Comparison of ENCODE assay signal across 27 mouse cellular contexts in the genomic region with DNA sequence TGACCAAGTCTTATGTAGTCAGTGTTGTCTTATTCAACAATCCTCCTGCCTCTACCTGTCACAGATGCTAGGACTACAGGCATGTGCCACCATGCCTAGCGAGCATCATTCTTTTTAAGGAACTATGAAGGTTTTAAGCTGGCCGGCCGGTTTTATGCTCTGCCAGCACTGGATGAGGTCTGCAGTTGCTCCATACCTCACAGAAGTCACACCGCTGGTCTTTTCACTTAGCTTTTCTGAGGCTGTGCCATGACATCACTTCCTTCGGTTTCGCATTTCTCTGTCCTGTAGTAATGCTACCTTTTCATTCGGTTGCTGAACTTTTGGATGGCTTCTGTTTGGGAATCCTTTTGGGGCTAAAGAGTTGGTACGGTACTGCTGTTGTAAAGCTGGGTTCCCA. TPM values are rescaled to one million over a fixed set of nuclear protein-coding genes. Genes with fewer than 3 reads are reported as not detected.
DNase-seq lines count a peak whose midpoint lies in the region; ATAC-seq and TF ChIP-seq lines count a peak whose summit lies in the region.
"Had no signal": no experiment of that assay in that cellular context is flagged by ENCODE, and none has a peak within 500 bp of the region (broad histone marks: within the 10 kb centered on the region; RNA-seq: fewer than 3 reads in every experiment).

No protein-coding gene starts in this region.

- no peak overlapping the region for H3K9ac ChIP-seq in forebrain, embryonic 15.5 days (replicated peaks)
- H3K9ac ChIP-seq: embryonic facial prominence, embryonic 13.5 days; forebrain, embryonic 12.5 days; heart, embryonic 13.5 days; hindbrain, embryonic 12.5 days; hindbrain, embryonic 15.5 days had no signal

- H3K27ac ChIP-seq in forebrain, embryonic 15.5 days (replicated peaks), result no peak overlapping the region
- H3K27ac ChIP-seq in kidney, adult 2 months (ENCODE audit: insufficient read depth, low read depth, low read length), result no peak overlapping the region
- H3K27ac ChIP-seq: embryonic facial prominence, embryonic 10.5 days; embryonic facial prominence, embryonic 13.5 days; forebrain, embryonic 12.5 days; heart, embryonic 10.5 days; heart, embryonic 13.5 days; hindbrain, embryonic 12.5 days; hindbrain, embryonic 15.5 days had no signal

- no peak overlapping the region for H3K4me2 ChIP-seq in forebrain, embryonic 15.5 days (replicated peaks)
- H3K4me2 ChIP-seq: embryonic facial prominence, embryonic 13.5 days; forebrain, embryonic 12.5 days; heart, embryonic 13.5 days; hindbrain, embryonic 12.5 days; hindbrain, embryonic 15.5 days had no signal

- intact Hi-C loops in left cerebral cortex, postnatal 25 days (cut with DNase I), result no loop called here

- peak; percentile 53 for ATAC-seq in megakaryocyte, adult 5-6 weeks (ENCODE audit: poor library complexity, severe bottlenecking)
- ATAC-seq in forebrain, embryonic 15.5 days (replicated peaks), result no peak
- ATAC-seq: forebrain, embryonic 16.5 days had no signal

- H3K4me3 ChIP-seq in forebrain, embryonic 15.5 days, result no peak overlapping the region
- H3K4me3 ChIP-seq in kidney, adult 2 months (ENCODE audit: insufficient read depth, low read depth, low read length), result no peak overlapping the region
- H3K4me3 ChIP-seq: embryonic facial prominence, embryonic 10.5 days; embryonic facial prominence, embryonic 13.5 days; erythroblast, embryonic 14.5 days; forebrain, embryonic 12.5 days; heart, embryonic 10.5 days; heart, embryonic 13.5 days; hindbrain, embryonic 12.5 days; hindbrain, embryonic 15.5 days had no signal

- no peaks in the 10 kb centered on the region for H3K9me3 ChIP-seq in forebrain, embryonic 15.5 days
- H3K9me3 ChIP-seq: embryonic facial prominence, embryonic 10.5 days; embryonic facial prominence, embryonic 13.5 days; forebrain, embryonic 12.5 days; heart, embryonic 10.5 days; heart, embryonic 13.5 days; hindbrain, embryonic 12.5 days; hindbrain, embryonic 15.5 days had no signal

- no peak for TF ChIP-seq CTCF in kidney, adult 2 months (conservative IDR thresholded peaks at IDR 0.05; ENCODE audit: insufficient read depth, insufficient read length, low read depth, low read length)

- TF ChIP-seq POLR2A in kidney, adult 2 months (IDR thresholded peaks at IDR 0.05; ENCODE audit: low read depth, low read length), result no peak

- H3K36me3 ChIP-seq in forebrain, embryonic 15.5 days, result no peaks in the 10 kb centered on the region
- no peaks in the 10 kb centered on the region for H3K36me3 ChIP-seq in kidney, adult 2 months (ENCODE audit: control insufficient read depth, insufficient read depth, low read length)
- H3K36me3 ChIP-seq: embryonic facial prominence, embryonic 10.5 days; embryonic facial prominence, embryonic 13.5 days; forebrain, embryonic 12.5 days; heart, embryonic 10.5 days; heart, embryonic 13.5 days; hindbrain, embryonic 12.5 days; hindbrain, embryonic 15.5 days had no signal

- H3K4me1 ChIP-seq in forebrain, embryonic 15.5 days, result peaks cover 17% of the 10 kb centered on the region
- peaks cover 5% of the 10 kb centered on the region; the same call in 1 of the 2 replicates for H3K4me1 ChIP-seq in kidney, adult 2 months (ENCODE audit: control insufficient read depth, insufficient read depth, low read length)

- DNase-seq in 416B (ENCODE audit: low read depth) (peak; percentile 70), A20 (ENCODE audit: low read depth, low spot score) (peak; percentile 69)
- no peak for DNase-seq in kidney, adult 2 months
- no peak for DNase-seq in left cerebral cortex, postnatal 25 days (ENCODE audit: low spot score in 2 of 2)
- DNase-seq: adrenal gland, adult 2 months; adrenal gland, postnatal 14 days; B cell, adult 2 months; cerebellum, adult 11 months; cerebellum, adult 2 months; cerebellum, postnatal 36 days; embryo, embryonic 11 days; gastrocnemius, postnatal 10 days; gastrocnemius, postnatal 36 days; heart, adult 18-20 months; heart, postnatal 14 days; heart, postnatal 4 days had no signal

- no peaks in the 10 kb centered on the region for H3K27me3 ChIP-seq in forebrain, embryonic 15.5 days
- no peaks in the 10 kb centered on the region for H3K27me3 ChIP-seq in kidney, adult 2 months (replicated peaks; ENCODE audit: control insufficient read depth, insufficient read depth, low read length)
- H3K27me3 ChIP-seq: hindbrain, embryonic 12.5 days; hindbrain, embryonic 15.5 days had no signal

- 85% methylated on average over 8 of the region's 8 CpGs for WGBS in forebrain, embryonic 15.5 days
- WGBS in kidney, adult 2 months, result 81% methylated on average over 8 of the region's 8 CpGs

RNA-seq across cellular contexts. Expression of a gene that starts 2.5 kb away (rescaled TPM):
- 5.2 and 8.7 TPM in 2 replicates for total RNA-seq in megakaryocyte, adult 5-6 weeks (2015)
- total RNA-seq in megakaryocyte, adult 5-6 weeks (2017), result 3.1 and 3.9 TPM in 2 replicates
- 94.2 and 99.8 TPM in 2 replicates for polyA plus RNA-seq in forebrain, embryonic 15.5 days (2015; fragmentation: Nextera tagmentation; extraction: Ambion mirVana)
- polyA plus RNA-seq in kidney, adult 2 months (2012; rRNA removed), result 34.4 and 41.7 TPM in 2 replicates
- 10 to 100 TPM; 41.4 to 44.3 TPM for total RNA-seq in left cerebral cortex, postnatal 25 days (2021)

RNA-seq across cellular contexts. Expression of a gene that starts 9.4 kb away (rescaled TPM):
- 1,447 and 1,627 TPM in 2 replicates for total RNA-seq in megakaryocyte, adult 5-6 weeks (2015)
- total RNA-seq in megakaryocyte, adult 5-6 weeks (2017), result 835 and 1,053 TPM in 2 replicates
- polyA plus RNA-seq in forebrain, embryonic 15.5 days (2015; fragmentation: Nextera tagmentation; extraction: Ambion mirVana), result 4,659 and 4,677 TPM in 2 replicates
- 1,891 and 2,089 TPM in 2 replicates for polyA plus RNA-seq in kidney, adult 2 months (2012; rRNA removed)
- total RNA-seq in left cerebral cortex, postnatal 25 days (2021), result 1,000 to 10,000 TPM; 1,728 to 1,830 TPM

RNA-seq across cellular contexts. Expression of a gene that starts 32.7 kb away (rescaled TPM):
- 24.9 and 27.9 TPM in 2 replicates for total RNA-seq in megakaryocyte, adult 5-6 weeks (2015)
- total RNA-seq in megakaryocyte, adult 5-6 weeks (2017), result 46.6 and 51.1 TPM in 2 replicates
- polyA plus RNA-seq in forebrain, embryonic 15.5 days (2015; fragmentation: Nextera tagmentation; extraction: Ambion mirVana), result 17.1 and 19.8 TPM in 2 replicates
- 2.6 and 4.1 TPM in 2 replicates for polyA plus RNA-seq in kidney, adult 2 months (2012; rRNA removed)
- total RNA-seq in left cerebral cortex, postnatal 25 days (2021), result 10 to 100 TPM; 16.6 to 18.7 TPM

Comparison
In these comparisons a context has a peak if more than half of its experiments do, and no peak if none do; other contexts are left out.
1. DNase-seq: peak in 416B (single experiment) and A20 (single experiment); none in kidney, adult 2 months (single experiment) and left cerebral cortex, postnatal 25 days (0 of 2).
2. RNA of a gene that starts 2.5 kb away (total RNA-seq): 41.4 to 44.3 TPM in left cerebral cortex, postnatal 25 days; 3.1 to 8.7 TPM in megakaryocyte, adult 5-6 weeks; every median in the first group is over 4 times any median in the second.